18 mouse cellular contexts compared by ENCODE assay signal in genomic region chr10:33256202-33256601, GRCm38 (mm10).
"Had no signal": no experiment of that assay in that cellular context is flagged by ENCODE, and none has a peak within 500 bp of the region (broad histone marks: within the 10 kb centered on the region; RNA-seq: fewer than 3 reads in every experiment).

No protein-coding gene starts in this region.

- H3K4me3 ChIP-seq: left cerebral cortex, adult 2 months; midbrain, embryonic 12.5 days; midbrain, embryonic 15.5 days; myocyte; neural tube, embryonic 13.5 days; stomach, embryonic 15.5 days had no signal

- H3K4me1 ChIP-seq: midbrain, embryonic 12.5 days; midbrain, embryonic 15.5 days; neural tube, embryonic 13.5 days; stomach, embryonic 15.5 days had no signal

- H3K27me3 ChIP-seq: midbrain, embryonic 12.5 days; midbrain, embryonic 15.5 days; neural tube, embryonic 13.5 days; stomach, embryonic 15.5 days had no signal

- H3K9ac ChIP-seq: liver, embryonic 14.5 days; liver, postnatal 0 days; lung, embryonic 14.5 days; midbrain, embryonic 12.5 days; midbrain, embryonic 15.5 days; neural tube, embryonic 13.5 days; stomach, embryonic 15.5 days had no signal

- H3K9me3 ChIP-seq: midbrain, embryonic 12.5 days; midbrain, embryonic 15.5 days; neural tube, embryonic 13.5 days; stomach, embryonic 15.5 days had no signal

- H3K4me2 ChIP-seq: lung, embryonic 14.5 days; midbrain, embryonic 12.5 days; midbrain, embryonic 15.5 days; neural tube, embryonic 13.5 days; stomach, embryonic 15.5 days had no signal

- DNase-seq: kidney, postnatal 10 days; kidney, postnatal 36 days; layer of hippocampus, postnatal 36 days; liver, postnatal 0 days; lung, embryonic 14.5 days; retina, postnatal 1 day; right cerebral cortex, postnatal 25 days; spleen, adult 18-20 months; thymus, postnatal 25 days had no signal

- H3K27ac ChIP-seq: left cerebral cortex, adult 2 months; liver, embryonic 14.5 days; macrophage; midbrain, embryonic 12.5 days; midbrain, embryonic 15.5 days; neural tube, embryonic 13.5 days; stomach, embryonic 15.5 days had no signal

- H3K36me3 ChIP-seq: midbrain, embryonic 12.5 days; midbrain, embryonic 15.5 days; neural tube, embryonic 13.5 days; stomach, embryonic 15.5 days had no signal

- ATAC-seq: liver, postnatal 0 days; lung, postnatal 0 days; midbrain, embryonic 15.5 days had no signal
